Mouse (Mus musculus): ENCODE measurements around the gene Actn4.
"Not testable (repeated sequence)": the region's sequence is repeated elsewhere in the genome, so short reads cannot be mapped to it uniquely, and the experiment has no call there.

The Actn4 gene

DNA sequence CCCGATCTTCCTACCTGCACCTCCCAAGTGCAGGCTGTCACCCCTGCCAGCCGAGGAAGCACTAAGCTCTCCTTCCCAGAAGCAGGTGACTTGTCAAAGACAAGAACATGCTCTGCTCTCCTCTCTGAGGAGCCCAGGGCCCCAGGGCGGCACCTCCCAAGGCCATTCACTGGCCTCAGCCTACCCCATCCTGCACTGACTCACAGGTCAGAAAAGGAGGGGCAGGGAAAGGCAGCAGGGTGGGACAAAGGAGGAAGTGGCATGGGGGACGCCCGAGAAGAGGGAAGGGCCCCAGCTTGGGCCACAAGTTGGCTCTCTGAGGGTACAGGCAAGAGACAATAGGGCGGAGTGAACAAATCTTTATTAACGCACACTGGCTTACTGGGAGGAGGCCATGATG is 8.9 kb upstream of the Actn4 start:
- DNase-seq (ENCODE audit: extremely low spot score, low read depth, low spot score): no peak

- no peak for DNase-seq (ENCODE audit: extremely low spot score, low read depth, low spot score)
Observed at GRCm38 (mm10) chr7:28969672-28970394, 7.7 kb upstream of the Actn4 start.

DNA sequence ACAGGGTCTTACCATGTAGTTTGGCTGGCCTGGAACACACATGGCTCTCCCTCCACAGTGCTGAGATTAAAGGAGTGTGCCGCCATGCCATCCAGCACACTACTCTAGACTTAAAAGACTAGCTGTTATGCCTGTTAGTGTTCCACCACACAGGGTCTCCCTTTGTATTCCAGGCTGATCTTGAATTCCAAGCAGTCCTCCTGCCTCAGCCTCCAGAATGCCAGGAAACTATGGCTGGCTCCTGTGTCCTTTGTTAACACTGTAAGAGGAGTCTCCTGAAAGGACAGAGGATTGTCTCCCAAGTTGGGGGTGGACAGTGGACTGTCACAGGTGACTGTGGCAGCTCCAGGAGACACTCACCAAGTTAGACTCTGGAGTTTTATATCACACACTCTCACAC is 7.1 kb upstream of the Actn4 start:
- DNase-seq (ENCODE audit: extremely low spot score, low read depth, low spot score): no peak

GRCm38 (mm10) chr7:28968120-28968519 is 6.0 kb upstream of the Actn4 start:
- not testable (repeated sequence) for DNase-seq (ENCODE audit: extremely low spot score, low read depth, low spot score)

GRCm38 (mm10) chr7:28966751-28967505 is 4.8 kb upstream of the Actn4 start:
- no peak for DNase-seq (ENCODE audit: extremely low spot score, low read depth, low spot score)

DNA sequence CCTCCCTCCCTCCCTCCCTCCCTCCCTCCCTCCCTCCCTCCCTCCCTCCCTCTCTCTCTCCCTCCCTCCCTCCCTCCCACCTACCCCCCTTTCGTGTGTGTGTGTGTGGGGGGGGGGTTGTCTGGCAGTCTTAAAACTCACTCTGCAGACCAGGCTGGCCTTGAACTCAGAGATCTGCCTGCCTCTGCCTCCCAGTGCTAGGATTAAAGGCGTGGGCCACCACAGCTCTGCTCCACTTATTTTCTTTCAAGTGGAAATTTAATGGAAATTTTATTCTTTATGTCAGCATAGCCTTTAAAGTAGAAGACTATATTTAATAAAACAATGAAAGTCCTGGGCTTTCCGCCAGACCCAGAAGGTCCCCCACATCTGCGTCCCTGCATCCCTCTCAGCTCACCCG is 4.0 kb upstream of the Actn4 start:
- no peak for DNase-seq (ENCODE audit: extremely low spot score, low read depth, low spot score)

GRCm38 (mm10) chr7:28965346-28965840 is 3.3 kb upstream of the Actn4 start:
- no peak for DNase-seq (ENCODE audit: extremely low spot score, low read depth, low spot score)

- DNase-seq (ENCODE audit: extremely low spot score, low read depth, low spot score): no peak
Observed at GRCm38 (mm10) chr7:28963399-28963923, 1.3 kb upstream of the Actn4 start.

DNA sequence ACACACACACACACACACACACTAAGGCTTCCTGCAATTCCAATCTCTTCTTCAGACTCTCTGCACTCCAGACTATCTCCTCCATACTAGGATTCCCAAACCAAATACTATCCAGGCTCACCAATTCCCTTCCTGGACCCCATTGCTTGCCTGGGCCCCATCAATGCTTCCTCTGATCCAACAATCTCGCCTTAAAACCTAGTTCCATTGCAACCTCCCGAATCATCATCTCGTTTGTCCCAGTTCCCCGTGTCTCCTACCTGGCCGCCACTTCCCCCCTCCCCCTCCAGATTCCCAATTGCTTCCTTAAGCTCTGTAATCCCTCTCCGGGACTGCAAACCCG is 585 bp downstream of the Actn4 start:
- DNase-seq (ENCODE audit: extremely low spot score, low read depth, low spot score): no peak

DNA sequence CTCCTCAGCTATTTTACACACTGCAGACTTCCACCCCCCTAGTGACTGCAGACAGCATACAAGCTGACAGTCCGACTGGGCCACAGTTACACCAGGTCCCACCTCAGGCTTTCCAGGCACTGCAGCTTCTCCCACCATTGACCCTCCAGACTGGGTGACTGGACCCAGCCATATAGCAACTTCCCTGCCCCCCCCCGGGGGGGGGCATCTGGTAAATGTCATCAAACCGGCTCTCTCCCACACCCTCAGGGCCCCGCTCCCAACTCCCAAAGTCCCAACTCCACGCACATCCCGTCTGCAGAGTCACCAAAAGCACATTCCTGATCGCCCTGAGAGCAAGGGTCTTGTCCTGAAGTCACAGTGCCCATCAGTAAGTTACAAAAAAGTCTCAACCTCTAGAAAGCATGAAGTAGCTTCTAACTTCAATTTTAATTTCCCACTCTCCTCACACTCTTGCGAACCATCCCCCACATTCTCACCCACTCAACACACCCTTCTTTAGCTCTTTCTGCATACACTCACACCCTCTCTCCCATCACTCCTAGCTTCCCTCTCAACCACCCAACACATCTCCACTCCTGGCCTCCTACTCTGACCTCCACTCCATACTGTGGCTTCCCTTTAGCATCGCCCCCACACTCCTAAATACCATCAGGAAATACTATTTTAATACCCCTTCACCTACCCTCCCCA is 1.6 kb downstream of the Actn4 start:
- DNase-seq (ENCODE audit: extremely low spot score, low read depth, low spot score): no peak

- DNase-seq (ENCODE audit: extremely low spot score, low read depth, low spot score): no peak
Observed at GRCm38 (mm10) chr7:28959505-28960045, 2.6 kb downstream of the Actn4 start.

DNA sequence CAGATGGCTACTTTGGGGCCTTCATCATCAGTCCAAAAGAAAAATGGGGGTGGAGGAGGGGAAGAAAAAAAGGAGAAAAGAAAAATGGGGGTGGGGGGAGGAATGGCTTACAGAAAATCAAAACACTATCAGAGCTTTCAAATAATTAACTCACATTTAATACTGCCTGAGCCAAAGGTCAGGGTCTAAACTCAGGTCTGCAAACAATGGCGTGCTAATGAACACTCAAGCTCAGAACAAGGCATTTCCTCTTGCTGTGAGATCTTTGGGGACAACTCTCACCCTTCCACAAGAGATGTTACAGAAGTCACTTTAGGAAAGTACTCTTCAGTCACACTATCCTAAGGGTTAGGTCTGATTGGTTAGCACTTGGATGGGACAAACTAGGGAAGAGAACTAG is 3.4 kb downstream of the Actn4 start:
- no peak for DNase-seq (ENCODE audit: extremely low spot score, low read depth, low spot score)

GRCm38 (mm10) chr7:28957997-28958725 is 4.0 kb downstream of the Actn4 start:
- no peak for DNase-seq (ENCODE audit: extremely low spot score, low read depth, low spot score)

GRCm38 (mm10) chr7:28957286-28957685 is 4.9 kb downstream of the Actn4 start:
- DNase-seq (ENCODE audit: extremely low spot score, low read depth, low spot score): no peak

GRCm38 (mm10) chr7:28956270-28956669 is 5.9 kb downstream of the Actn4 start:
- DNase-seq (ENCODE audit: extremely low spot score, low read depth, low spot score): no peak

DNA sequence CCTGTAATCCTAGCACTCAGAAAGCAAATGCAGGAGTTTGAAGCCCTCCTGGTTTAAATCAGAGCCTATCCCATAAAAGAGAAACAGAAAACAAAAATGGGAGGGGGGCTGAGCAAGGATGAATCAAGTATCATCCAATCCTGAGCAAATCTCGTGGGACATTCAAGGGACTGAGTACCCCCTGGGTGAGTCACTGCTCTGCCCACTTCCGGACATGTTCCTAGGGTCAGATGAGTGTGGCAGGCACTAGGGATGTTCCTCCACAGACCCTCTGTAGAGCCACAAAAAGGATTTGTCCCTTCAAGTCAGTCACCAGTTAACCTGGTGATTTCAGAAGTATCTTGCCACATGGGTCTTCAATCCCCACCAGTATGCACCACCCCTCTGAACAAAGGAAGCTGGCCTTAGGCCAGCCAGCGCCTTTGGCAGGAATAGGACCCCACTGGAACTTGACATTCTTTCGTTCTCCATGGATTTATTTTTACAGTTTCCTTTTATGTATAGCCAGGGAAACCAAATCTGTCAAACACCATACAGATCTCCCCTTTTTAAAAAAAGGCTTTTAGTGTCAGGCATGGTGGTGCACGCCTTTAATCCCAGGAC is 6.7 kb downstream of the Actn4 start:
- DNase-seq (ENCODE audit: extremely low spot score, low read depth, low spot score): no peak

DNA sequence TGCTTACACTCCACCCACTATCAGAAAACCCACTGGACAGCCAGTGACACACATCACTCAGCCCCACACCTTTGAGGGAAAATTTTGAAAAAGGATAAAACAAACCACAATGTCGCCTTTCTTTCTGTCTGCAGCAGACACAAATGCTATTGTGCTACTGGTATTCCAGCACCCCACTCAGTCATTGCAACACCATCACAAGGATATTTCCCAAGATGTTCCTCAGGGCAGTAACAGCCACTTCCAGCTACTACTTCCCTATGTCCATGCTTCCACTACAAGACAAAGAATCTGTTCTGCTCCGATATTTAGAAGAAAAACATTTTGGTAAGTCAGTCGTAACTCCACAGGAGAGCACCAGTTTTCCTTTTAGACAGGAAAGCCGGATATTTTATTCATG is 7.4 kb downstream of the Actn4 start:
- no peak for DNase-seq (ENCODE audit: extremely low spot score, low read depth, low spot score)

DNA sequence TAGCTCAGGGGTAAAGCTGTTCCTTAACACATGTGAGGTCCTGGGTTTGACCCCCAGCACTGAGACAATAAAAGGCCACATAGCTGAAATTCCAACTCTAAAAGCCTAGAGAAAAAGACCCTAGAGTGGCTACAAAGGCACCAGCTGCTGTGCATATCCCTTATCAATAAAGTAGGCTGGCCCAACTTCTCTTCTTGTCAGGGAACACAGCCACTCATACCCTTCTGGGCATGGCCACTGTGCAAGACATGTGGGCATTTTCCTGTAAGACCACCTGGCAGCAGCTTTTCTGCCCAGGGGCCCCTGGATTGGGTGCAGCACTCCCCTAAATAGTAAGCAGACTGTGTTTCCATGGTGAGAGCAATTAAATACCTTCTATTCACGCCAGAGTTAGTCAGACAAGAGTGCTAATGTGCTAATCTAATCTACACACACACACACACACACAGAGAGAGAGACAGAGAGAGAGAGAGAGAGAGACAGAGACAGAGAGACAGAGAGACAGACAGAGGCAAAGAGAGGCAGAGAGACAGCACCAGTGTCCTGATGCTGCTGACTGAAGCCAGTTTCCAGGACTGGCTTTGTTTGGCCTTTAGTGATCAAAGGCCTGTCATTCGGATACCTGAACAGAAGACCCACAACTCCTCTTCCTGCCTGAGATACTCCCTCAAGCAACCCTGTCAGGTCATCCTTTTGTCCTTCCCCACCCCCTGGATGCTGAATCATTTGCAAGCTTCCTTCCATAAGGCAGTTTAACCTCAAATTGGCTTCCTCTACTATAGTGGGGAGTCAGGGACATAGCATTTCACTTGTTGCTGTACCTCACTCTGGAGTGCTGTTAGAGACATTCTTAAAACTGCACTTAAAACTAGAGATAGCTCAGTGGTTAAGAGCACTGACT is 8.4 kb downstream of the Actn4 start:
- DNase-seq (ENCODE audit: extremely low spot score, low read depth, low spot score): no peak

GRCm38 (mm10) chr7:28952786-28953185 is 9.4 kb downstream of the Actn4 start:
- no peak for DNase-seq (ENCODE audit: extremely low spot score, low read depth, low spot score)

Data from hindlimb bud, embryonic 11.5 days (tissue).